Mouse (Mus musculus) ES-CJ7 (cell line): ENCODE results near the gene 1700123L14Rik.
A peak's percentile ranks its signal among the peaks of the same experiment; 100 is the strongest.
"Not testable (repeated sequence)": the region's sequence is repeated elsewhere in the genome, so short reads cannot be mapped to it uniquely, and the experiment has no call there.

Source experiments
- DNase-seq: peaks from one replicate; pipeline ENCODE4 v3.0.0; 2011; ENCODE audit warnings: low read depth, low spot score

The 1700123L14Rik gene

DNA sequence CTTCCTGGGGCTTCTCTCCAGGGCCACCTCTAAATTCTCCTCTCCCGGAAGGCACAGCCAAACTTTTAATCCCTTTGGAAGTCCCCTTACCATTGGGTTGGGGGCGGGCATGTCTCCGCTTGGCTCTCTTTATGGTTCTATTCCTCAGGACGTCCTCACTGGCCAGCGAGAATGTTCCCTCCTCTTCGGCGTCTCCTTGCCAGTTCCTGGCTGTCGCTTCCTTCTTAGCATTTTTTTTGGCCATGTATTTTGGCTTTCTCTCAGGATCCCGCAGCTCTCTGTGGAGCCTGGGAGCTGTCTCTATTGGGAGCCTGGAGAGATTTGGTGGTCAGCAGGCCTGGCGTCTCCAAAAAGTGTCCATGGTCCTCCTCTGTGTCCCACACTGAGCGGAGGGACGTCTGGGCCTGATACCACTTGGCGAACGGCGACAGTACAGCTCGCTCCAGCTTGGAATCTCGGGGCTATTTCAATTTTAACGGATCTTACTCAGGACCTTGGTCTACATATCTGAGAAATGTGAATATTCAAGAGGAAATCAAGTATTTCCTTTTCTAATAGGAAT lies at the start of gene 1700123L14Rik:
TSS of gene 1700123L14Rik (minus strand) at position 426 of the 562 bp plus-strand sequence.
- no peak for DNase-seq

DNA sequence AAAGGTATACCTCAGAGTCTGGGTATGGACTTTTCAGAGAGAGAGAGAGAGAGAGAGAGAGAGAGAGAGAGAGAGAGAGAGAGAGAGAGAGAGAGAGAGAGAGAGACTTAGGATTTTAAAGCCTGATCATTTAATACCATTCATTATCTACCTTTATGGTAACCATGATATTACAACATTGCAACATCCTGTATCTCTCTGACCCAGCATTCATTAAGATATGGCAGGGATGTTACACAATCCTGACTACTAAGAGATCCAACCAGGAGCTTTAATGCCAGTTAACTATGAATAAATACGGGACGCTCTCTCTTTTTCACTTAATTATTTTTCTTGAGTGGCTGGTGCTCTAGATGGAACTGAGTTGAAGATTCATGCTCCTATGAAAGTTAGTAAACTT lies 39.4 kb upstream of the 1700123L14Rik start:
- no peak for DNase-seq

DNA sequence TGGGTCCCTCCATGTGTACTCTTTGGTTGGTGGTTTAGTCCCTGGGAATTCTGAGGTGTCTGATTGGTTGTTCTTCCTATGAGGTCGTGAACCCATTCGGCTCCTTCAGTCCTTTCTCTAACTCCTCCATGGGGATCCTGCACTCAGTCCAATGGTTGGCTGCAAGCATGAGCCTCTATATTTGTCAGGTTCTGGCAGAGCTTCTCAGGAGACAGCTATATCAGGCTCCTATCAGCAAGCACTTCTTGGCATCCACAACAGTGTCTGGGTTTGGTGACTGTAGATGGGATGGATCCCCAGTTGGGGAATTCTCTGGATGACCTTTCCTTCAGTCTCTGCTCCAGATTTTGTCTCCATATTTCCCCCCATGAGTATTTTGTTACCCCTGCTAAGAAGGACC lies 32.9 kb upstream of the 1700123L14Rik start:
- not testable (repeated sequence) for DNase-seq

DNA sequence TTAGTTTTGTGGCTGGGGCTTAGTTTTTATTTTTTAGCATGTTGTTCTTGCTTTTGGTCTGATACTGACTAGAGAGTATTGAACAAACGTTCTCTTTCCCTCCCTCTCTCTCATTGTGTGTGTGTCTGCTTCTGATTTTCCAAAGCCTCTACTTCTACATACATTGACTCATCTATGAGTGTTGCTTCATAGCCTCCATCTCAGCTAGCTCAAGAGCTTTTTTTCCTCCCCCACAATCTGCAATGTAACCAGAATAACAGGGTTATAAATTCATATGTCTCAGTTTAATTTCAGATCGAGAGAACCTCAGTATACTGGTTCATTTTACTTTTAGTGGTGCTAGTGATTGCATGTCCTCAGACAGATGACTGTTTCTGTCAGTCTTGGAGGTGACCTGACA lies 20.5 kb upstream of the 1700123L14Rik start:
- DNase-seq = no peak

DNA sequence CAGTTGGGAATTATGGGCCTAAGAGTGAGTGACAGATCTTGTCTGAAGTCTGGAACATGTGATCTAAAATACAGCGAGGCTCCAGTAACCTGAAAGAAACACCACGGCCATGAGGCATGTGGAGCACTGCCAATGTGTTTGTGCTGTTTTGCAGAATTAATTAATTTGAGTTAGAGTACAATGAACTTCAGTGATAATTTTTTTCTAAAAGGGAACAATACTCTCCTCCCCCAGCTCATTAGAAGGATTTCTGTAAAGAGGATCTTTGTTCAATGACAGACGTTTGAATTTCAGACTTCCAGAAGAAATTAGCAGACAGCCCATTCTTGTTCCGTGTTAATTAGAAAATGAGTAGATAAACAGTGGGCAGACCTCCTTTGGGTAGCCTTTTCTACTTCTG lies 17.3 kb upstream of the 1700123L14Rik start:
- no peak for DNase-seq

DNA sequence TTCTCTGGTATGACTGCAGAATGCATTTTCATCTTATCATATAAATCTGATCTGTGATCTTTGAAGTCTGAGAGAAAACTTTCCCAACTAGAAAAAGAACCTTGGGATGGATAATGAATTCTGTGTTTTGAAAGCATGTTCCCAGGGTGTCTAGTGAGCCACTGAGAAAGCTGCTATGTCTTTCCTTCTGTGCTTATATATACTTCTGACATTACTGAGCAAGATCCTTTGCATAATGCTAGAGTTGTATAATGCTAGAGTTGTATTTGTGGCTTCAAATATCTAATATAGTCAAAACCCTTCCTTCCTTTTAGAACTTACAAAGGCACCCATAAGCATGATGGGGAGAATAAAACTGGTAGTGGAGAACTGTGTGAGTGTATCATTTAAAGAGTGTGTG lies 12.5 kb upstream of the 1700123L14Rik start:
- DNase-seq = no peak

DNA sequence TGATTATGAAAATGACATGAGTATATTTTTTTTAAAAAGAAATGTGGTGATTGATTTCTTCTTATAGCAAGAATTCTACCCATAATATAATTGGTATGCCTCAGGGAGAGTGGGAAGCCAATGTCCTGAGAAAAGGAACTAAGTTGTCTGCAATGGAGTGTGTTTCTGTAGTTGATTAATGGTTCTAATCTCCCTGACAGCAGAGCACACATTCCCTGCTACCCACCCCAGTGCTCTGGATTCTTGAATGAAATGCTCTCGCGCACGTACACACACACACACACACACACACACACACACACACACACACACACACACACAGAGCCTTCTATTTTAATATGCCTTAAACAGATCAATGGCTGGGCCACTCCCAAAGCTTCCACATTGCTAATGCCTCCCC lies 7.6 kb upstream of the 1700123L14Rik start:
- DNase-seq = no peak

DNA sequence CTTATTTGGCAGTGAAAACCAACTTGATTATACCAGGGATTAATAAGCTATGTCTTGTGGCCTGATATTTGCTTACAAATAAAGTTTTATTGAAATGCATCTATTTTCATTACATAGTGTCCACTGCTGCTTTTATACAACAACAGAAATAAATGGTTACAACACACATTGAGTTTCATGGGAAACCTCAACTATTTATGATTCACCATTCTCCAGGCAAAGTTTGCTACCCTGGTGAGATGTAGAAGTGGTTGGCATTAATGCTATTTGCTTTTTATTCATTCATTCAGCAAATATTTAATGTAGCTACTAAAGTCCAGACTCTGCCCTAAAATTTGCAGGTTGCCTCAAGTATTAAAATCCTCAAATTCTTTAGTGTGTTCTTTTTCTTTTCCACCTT lies 988 bp upstream of the 1700123L14Rik start:
- no peak for DNase-seq

DNA sequence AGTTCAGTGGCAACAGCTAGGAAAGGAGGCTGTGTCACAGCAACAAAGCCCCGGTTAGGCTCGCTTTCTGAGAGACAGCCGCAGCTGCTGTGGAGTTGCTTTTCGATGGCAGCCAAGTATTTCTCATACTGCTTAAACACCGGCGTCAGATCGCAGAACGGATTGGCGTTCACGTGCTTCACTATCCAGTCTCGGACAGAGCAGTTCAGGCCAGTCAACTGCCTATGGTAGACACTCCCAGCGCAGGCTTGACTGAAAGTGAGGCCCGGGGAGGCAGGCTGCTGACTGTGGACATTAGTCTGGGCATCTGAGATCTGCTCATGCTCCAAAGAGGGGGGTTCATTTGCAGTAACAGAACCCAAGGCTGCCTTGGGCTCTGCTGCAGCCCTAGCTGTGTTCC lies 640 bp downstream of the 1700123L14Rik start:
- DNase-seq = no peak

DNA sequence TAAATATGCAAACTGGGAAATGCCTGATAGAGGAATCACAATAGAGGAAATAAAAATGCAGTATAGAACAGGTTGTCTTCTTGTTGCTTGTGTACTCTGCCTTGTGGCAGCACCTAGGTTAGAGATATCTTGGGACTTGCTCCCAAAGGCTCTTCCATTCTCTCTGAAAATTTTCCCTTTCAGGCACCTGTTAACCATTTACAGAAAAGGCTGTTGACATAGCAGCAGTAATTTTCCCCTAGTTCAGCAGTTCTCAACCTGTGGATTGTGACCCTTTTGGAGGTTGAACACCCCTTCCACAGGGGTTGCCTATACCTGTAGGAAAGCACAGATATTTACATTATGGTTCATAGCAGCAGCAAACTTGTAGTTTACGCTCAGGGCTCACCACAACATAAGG lies 22.7 kb downstream of the 1700123L14Rik start:
- DNase-seq = no peak

DNA sequence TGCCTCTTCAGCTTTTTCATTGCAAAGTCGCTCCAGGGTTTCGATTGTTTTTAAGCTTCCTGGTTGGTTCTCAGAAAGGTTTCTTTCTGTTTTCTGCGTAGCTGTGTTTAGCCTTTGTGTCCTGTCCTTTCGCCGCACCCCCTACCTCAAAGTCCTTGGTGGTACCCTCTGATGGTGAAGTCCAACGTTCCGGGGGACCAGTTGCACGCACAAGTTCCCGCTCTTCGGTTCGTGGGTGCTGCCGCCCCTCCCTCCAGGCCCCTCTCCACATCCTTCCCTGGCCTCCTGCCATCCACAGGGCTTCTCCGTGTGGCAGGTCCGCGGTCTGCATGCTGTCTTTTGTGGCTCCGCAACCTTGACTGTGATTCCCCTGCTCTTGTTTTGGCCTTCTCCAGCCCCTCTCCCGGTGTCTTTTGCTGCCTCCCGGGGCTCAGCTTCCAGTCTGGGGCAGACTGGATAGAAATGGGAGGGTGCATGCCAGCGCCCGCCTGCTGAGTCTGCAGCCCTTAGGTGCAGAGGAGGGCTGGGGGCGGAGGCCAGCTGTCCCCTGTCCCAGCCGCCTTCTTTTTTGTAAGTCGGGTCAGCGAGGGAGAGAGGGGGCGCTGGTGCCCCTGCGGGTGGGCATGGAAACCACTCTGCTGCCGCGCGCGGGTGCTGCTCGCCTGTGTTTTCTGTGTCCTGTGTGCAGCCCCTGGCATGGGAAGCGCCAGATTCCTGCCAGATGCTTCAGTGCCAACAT lies 49.3 kb downstream of the 1700123L14Rik start:
- peak; percentile 21 for DNase-seq

DNA sequence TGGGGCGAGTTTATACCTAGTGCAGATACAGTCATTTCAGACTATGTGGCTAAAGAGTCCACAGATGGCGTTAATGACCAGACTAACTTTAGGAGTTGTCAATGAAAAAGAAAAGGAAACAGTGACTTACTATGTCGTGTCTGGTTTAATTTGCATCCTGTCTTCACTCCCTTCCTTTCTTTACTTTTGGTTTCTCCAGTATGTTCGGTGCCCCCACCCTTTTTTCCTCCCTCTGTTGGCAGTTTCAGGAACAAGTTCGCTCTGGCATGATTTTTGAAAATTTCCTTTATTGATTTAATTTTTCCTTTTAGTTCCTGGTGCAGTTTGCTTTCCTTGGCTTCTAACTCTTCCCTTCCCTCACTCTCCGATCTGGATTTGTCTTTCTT lies 49.9 kb downstream of the 1700123L14Rik start:
- no peak for DNase-seq
